Mouse (Mus musculus) brain, embryonic 14.5 days (tissue): Measurements from ENCODE around the gene Pacrg.

Source experiments
- CTCF ChIP-seq: fragments of 200-500 bp; IDR thresholded peaks from 2 replicates; pipeline ENCODE4 v1.5.1; 2012; ENCODE audit warnings: inconsistent platforms, mild to moderate bottlenecking, moderate library complexity, borderline replicate concordance; ENCODE audit not compliant: insufficient read depth, insufficient read length; ENCODE audit errors: extremely low read depth
- POLR2A ChIP-seq: fragments of 200-500 bp; IDR thresholded peaks from 2 replicates; pipeline ENCODE4 v1.6.1; 2012; ENCODE audit warnings: mild to moderate bottlenecking, inconsistent platforms, borderline replicate concordance; ENCODE audit not compliant: poor library complexity, insufficient read depth, insufficient read length, severe bottlenecking; ENCODE audit errors: extremely low read depth

- no peak for TF ChIP-seq POLR2A
- no peak for TF ChIP-seq CTCF
Measured at GRCm38 (mm10) chr17:10562871-10563270, 277.2 kb downstream of the Pacrg start.
